Mouse (Mus musculus): ENCODE results near the gene Slco1a5.
"Not testable (repeated sequence)": the region's sequence is repeated elsewhere in the genome, so short reads cannot be mapped to it uniquely, and the experiment has no call there.

Slco1a5 gene

DNA sequence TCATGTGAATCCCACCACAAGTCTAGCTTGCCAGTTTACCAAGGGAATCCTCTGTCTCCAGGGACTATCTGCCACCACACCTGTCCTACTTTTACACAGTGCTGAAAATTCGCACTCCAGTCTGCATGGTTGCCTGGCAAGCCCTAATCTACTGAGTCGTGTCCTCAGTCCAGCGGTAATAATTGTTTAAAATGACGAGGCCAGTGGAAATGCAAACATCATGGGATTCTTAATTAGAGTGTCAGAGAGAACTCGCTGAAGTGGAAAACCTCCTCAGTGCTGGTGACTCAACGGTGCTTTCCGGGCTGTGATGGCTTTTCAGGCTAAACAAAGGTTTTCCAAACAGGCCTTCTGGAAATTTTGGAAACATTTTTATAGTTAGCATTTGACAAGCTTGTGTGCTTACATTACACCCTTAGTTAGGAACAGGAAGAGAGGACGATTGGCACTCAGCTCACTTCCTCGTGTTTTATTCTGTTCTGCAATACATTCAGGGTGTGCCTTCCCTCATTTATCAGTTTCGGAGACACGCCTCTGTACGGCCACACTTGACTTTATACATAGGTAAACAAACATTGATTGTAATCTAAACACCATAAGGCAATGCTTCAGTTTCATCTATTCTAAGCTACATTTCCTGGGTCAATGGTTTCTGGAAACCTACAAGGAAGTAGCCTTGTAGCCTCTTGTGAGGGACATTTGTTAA is 33.2 kb downstream of the Slco1a5 start:
- no peak for DNase-seq

DNA sequence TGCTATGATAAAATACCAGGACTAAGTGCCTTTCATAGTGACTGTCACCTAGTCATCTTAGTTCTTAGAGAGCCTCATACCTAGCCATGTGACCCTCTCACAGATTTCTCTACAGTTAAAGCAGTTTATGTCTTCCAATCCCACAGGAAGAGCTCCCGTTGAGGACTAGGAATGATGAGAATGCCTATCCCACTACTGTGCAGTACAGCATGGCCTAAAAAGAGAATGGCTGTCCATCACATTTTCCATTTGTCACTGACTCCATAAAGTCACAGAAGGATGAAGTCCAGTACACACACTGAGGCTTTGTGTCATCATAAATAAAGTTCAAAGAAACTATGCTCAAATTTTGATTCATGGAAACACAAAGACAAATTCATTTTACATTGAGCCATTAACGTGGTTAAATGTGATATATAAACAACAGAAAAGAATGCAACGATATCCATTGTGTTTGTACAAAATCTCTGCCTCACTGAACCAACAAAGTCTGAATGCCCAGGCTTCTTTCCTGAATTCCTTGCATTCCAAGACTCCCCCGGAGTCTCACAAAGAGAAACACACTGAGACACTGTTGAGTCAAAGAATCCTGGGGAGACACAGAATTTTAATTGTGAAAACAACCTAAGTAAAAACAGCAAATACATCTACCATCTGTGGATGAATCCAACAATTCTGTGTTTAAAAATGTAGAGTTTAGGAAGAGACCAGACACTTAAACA is 46.9 kb downstream of the Slco1a5 start:
- no peak for DNase-seq

DNA sequence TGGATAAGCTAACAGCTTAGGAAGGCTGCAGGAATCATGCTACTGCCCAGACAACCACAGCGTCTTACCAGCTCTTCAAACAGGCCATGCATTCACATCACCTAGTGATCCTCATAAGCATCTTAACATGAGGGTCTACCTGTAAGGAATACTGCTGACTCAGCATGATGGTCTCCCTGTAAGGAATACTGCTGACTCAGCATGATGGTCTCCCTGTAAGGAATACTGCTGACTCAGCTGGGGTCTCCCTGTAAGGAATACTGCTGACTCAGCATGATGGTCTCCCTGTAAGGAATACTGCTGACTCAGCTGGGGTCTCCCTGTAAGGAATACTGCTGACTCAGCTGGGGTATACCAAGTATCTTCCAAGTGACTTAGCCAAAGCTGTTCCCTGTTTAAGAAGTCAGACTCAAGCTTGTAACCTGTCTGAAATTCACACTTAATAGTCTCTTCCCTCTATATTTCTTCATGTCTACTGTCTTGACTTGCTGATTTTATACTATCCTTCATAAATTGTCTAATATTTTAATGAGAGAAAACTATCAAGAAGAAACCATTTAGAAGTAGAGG is 72.0 kb downstream of the Slco1a5 start:
- not testable (repeated sequence) for DNase-seq

DNA sequence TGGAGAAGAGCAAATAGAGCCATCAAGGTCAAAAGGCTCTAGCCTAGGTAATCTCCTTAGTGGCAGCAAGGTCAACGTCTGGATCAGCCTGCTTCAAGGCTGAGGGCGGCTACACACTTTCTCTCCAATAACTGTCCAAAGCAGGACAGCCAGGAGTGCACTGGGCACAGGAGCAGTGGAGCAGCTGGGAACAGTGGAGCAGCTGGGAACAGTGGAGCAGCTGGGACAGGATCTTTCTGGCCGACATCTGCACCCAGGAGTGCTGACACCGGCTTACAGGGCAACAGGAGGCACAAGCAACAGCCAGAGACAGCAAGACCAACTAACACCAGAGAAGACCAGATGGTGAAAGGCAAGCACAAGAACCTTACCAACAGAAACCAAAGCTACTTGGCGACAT is 77.7 kb downstream of the Slco1a5 start:
- DNase-seq, result no peak

DNA sequence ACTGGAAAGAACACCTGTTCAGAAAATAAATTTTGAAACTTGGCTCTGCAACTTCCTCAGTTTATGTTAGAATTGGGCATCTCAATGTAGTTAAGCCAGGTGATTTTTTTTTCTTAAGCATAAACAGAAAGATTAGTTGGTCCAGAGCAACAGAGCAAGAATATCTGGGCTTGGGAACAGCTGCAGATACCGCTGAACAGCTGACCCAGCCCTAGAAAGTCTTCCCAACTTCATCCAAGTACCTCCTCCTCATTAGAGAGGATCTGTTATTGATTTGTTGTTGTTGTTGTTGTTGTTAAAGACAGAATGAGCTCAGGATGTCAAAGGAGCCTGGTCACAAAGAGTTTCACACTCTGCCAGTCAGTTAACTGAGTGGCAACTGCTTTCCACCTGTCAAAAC is 83.3 kb downstream of the Slco1a5 start:
- DNase-seq, result no peak

DNA sequence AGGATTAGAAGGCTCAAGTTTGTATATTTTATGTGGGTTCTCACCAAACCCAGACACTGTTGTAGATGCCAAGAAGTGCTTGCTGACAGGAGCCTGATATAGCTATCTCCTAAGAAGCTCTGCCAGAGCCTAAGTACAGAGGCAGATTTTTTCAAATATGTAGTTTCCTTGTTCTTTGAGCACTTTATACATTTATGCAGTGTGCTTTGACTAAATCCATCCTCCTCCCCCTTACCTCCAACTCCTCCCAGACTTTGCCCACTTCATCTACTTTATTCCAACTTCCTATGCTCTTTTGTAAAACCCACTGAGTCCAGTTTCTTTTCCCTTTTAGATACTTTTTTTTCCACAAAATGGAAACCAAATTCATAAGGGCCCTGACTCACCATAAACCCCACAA is 102.6 kb downstream of the Slco1a5 start:
- DNase-seq, result no peak

DNA sequence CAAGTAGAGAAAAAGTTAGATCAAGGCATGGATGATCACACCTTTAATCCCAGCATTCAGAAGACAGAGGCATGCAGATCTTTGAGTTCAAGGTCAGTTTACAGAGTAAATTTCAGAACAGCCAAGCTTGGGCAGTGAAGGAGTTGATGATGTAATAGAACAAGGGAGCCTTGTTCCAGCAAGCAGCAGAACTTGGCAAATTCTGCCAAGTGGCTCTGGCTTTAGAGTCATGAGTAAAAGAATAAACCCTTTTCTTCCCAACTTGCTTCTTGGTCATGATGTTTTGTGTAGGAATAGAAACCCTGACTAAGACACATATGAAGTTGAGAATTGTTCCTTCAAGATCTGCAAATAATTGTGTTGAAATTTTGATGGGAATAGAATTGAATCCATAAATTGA is 111.0 kb downstream of the Slco1a5 start:
- DNase-seq, result no peak

DNA sequence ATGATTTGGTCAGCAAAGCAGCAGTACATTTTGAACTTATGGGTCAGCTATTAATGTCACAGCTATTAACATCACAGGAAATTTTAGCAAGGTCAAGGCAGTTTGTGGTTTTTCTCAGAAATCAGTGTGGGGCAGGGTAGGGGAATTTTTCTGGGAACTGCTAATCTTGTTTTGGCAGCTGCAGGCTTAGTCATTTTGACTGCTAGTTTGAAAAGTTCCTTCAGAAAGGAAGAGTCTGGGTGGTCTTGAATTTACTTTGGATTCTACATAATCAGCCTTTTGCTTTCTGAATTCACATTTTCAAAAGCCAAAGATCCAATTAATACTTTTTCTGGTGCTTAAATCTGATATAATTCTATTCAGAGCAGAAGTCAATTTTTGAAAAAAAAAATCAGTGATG is 113.0 kb downstream of the Slco1a5 start:
- no peak for DNase-seq

DNA sequence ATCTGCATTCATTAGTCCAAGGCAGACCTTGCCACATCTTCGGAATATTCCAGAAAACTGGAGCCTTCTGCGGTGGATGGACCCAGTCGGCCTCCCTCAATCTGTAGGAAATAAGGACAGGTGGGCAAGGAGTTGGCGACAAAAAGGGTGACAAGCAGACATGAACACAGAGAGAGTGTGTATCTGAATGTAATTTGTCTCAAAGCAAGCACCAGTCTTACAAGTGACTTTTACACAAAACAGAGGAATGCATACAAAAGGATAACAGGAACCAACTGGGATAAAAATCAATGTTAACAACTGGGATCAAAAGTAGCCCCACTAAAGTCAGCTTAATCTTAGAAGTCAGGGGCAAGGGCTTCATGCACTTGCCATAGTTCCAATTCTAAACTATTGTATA is 114.4 kb downstream of the Slco1a5 start, which contains the start of gene Slco1a6:
Gene Slco1a6, minus strand, starts transcription at position 101 of the 400 bp plus-strand sequence.
- DNase-seq, result no peak

DNA sequence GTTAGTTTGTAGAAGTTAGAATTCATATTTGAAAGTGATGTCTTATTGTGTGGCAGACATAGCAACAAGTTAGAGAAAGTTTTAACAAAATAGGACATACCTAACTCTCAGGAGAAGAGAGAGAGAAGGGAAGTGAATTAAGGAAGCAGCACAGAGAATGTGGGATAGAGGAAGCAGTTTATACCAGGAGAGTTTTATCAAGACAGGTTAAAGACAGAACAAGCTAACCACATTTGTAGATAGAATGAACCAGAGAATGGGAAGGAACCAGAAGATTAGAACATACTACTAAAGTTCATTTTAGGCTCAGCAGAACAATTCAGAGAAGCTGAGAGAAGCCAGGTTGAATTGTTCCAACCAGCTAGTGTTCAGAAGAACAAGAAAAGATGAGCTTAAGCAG is 122.3 kb downstream of the Slco1a5 start:
- no peak for DNase-seq

DNA sequence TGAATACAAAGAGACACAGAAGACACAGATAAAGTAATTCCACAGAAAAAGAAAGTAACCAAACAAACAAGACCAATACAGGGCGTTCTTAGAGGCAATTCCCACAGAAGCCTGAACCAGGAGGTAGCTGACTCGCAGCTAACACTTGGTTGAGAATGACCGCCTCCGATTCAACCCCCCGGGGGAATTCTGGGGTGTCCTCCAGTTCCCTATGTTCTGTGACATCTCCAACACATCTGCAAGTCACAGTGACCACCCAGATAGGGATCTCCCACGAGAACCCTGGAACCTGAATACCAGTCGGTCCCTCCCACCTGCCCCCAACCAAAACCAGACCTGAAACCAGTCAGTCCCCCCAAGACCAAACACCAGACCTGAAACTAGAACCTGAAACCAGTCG is 128.5 kb downstream of the Slco1a5 start:
- DNase-seq, result no peak

DNA sequence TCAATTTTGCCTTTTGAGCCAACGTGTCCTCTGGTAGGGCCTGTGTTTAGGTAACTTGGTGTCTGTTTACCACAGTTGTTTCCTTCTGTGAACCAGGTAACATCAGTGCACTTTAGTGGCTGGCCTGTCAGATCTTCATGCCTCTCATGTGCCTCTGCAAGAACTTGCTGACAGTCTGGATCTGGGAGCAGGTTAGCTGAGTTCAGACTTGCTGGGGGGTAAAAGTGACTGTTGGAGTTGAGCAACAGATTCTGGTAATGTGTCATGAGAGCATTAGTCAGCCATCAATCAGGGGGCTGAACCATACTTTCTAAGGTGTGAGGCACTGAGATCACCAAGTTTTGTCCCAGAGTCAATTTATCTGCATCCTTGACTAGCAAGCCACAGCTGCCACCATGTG is 130.8 kb downstream of the Slco1a5 start:
- DNase-seq, result no peak

DNA sequence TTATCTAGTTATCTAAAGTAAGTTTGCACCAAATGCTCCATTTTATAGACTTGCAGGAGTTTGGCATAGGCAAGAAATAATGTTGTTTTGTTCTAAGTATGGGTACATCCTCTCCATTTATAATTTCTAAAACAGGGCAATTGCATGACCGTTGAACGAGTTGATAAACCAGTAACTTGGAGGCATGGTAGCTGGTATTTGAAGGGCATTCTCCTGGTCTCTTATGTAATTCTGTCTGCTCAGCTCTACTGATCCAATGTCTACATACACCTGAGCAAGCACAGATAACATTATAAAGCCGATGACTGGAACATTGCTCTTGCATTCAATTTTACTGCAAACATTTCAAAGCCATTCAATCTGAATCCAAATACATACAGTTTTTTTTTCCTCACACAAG is 135.4 kb downstream of the Slco1a5 start:
- no peak for DNase-seq

DNA sequence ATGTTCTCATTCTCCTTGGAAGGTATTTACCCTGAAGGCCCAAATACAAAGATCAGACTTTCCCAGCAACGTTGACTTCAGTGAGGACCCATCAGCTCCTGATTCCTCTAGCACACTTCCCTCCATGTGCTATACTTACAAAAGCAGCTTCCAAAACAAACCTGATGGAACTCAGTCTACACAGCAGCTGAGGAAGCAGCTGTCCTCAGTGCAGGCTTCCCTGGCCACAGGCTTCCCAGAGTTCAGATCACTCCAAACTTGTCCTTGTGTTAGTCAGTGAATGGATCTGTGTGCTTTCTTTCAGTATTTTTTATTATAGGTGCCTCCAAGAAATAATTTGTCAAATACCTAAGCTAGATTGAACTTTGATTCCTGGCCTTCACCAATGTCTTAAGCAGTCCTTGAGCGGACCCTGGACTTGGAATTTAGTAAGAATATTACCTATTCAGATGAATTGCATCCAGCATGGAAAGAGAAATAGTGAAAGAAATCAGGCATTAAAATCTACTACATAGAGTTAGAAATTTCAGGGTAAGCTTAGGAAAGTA is 136.8 kb downstream of the Slco1a5 start:
- no peak for DNase-seq
